Mouse (Mus musculus): ENCODE data around the gene Tspan14. TPM values are rescaled to one million over a fixed set of nuclear protein-coding genes. Genes with fewer than 3 reads are reported as not detected.

Gene Tspan14
- polyA plus RNA-seq, 1 experiment from 2014 or later, result 99.7 TPM

DNA sequence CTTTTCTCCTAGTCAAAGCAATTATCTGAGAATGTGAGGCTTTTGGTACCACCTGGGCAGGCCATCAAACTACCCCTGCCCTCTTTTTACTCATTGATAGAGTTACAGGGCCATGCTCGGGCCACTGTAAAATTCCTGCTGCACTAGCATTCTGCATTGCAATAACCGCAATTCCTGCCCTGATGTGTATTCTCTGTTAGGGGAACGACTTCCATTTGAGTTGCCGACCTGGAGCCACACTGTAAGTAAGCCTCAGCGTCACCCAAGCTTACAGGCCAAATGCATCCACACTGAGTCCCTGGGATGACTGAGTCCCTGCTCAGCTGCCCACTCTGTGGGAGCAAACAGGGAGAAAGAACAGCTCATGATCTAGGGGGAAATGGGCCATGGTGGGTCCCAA lies 35.0 kb upstream of the Tspan14 start:
- Histone ChIP-seq H3K36me3 (peaks cover 31% of the 10 kb centered on the region), H3K27me3 (replicated peaks) (no peaks in the 10 kb centered on the region), H3K4me2 (replicated peaks) (no peak overlapping the region), H3K9me3 (no peaks in the 10 kb centered on the region), H3K27ac (no peak overlapping the region), H3K9ac (no peak overlapping the region), H3K4me3 (no peak overlapping the region), H3K4me1 (peaks cover 12% of the 10 kb centered on the region)
- no peak for ATAC-seq (ENCODE audit: low FRiP score, low read depth)
- 88% methylated on average over 5 of the region's 5 CpGs for WGBS

DNA sequence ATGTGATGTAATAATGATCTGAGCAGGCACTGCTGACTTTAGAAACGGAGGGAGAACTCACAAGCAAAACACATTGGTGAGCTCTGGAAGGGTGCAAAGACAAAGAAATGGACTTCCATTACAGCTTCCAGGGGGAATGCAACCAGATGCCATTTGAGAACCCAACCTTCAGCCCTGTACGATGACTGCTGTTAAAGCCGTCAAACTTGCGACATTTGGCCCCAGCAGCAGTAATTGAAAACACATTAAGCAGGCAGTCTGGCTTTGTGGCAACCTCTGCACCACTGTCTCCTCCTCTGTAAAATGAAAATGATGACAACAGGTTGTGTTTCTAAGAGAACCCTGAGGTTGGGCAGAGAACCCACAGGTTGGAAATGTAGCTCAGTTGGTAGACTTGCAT lies 34.2 kb upstream of the Tspan14 start:
- peaks cover 12% of the 10 kb centered on the region for H3K4me1 ChIP-seq
- no peaks in the 10 kb centered on the region for H3K9me3 ChIP-seq
- no peak overlapping the region for H3K27ac ChIP-seq
- no peaks in the 10 kb centered on the region for H3K27me3 ChIP-seq (replicated peaks)
- H3K9ac ChIP-seq, result no peak overlapping the region
- no peak overlapping the region for H3K4me3 ChIP-seq
- peaks cover 31% of the 10 kb centered on the region for H3K36me3 ChIP-seq
- ATAC-seq (ENCODE audit: low FRiP score, low read depth), result no peak
- H3K4me2 ChIP-seq (replicated peaks), result no peak overlapping the region
- 75% methylated on average over 4 of the region's 4 CpGs for WGBS

DNA sequence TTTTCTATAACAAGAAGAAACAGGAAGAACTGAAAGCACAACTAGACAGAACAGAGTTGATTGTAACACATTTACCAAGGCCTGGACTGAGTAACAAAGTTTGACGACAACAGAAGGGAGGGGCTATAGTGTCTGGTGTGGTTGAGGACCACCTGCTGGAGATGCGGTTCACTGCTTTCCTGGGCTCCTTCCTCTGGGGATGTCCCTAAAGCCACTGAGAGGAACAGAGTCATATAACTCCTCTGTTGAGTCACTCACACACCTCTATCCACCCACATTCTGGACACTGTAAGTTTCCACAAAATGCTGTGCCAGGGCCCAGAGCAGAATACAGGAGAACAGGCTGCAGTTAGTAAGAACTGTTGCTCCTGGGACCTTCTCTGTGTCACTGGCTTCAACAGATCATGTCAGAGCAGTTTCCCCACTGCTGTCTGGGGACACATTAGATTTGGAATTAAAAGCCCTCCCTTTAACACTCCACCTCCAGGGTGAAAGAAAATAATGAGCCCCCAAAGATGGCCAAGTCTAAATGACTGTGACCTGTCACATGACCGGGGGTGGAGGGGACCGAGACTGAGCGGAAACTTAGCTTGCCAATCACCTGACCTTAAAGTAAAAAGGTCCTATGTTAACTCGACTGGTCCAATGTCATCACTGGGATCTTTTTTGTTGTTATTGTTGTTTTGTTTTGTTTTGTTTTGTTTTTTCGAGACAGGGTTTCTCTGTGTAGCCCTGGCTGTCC lies 33.5 kb upstream of the Tspan14 start:
- Histone ChIP-seq H3K36me3 (peaks cover 31% of the 10 kb centered on the region), H3K9me3 (no peaks in the 10 kb centered on the region), H3K27me3 (replicated peaks) (no peaks in the 10 kb centered on the region), H3K4me2 (replicated peaks) (no peak overlapping the region), H3K27ac (no peak overlapping the region), H3K4me1 (peaks cover 12% of the 10 kb centered on the region), H3K4me3 (no peak overlapping the region), H3K9ac (no peak overlapping the region)
- no peak for ATAC-seq (ENCODE audit: low FRiP score, low read depth)
- 79% methylated on average over 7 of the region's 7 CpGs for WGBS

DNA sequence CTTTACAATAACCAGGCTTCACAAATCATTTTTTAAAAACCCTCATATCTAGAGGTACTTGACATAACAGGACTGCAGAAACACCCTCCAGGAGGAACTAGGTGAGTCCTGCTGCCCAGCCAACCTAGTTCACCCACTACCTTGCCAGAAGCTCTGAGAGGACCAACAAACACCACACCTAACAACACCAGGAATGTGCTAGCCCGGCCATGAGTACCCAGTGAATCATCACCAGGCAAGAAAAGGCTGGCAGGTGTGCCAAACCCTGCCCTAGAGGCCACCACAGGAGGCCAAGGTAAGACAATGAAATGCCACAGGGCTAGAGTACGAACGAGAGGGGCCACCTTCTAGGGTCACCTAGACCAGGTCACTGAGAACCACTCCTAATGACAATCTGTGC lies 29.6 kb upstream of the Tspan14 start:
- H3K4me1 ChIP-seq, result no peaks in the 10 kb centered on the region
- no peak overlapping the region for H3K27ac ChIP-seq
- ATAC-seq (ENCODE audit: low FRiP score, low read depth), result no peak
- H3K4me3 ChIP-seq, result no peak overlapping the region
- H3K9me3 ChIP-seq, result no peaks in the 10 kb centered on the region
- no peaks in the 10 kb centered on the region for H3K27me3 ChIP-seq (replicated peaks)
- no peak overlapping the region for H3K4me2 ChIP-seq (replicated peaks)
- H3K36me3 ChIP-seq, result peaks cover 24% of the 10 kb centered on the region
- 81% methylated on average over 3 of the region's 3 CpGs for WGBS
- no peak overlapping the region for H3K9ac ChIP-seq

DNA sequence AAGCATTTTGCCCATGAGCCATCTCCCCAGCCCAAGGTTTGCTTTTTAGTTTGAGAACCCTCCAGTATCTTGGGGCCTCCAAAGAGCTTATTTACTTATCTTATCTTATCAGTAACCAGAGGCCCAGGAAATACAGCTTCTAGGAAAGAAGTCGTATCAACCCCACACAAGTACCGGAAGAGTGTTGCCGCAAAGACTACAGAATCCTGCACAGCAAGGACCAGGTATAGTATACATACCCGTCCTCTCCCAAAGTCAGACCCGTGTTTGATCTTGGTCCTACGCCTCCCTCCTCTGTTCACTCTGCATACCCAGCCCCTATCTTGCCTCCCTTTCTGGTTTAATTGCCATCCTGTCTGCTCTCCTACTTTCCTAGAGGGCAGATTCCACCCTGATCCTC lies 25.9 kb upstream of the Tspan14 start:
- no peak overlapping the region for H3K9ac ChIP-seq
- WGBS, result 94% methylated on average over 6 of the region's 6 CpGs
- ATAC-seq (ENCODE audit: low FRiP score, low read depth), result no peak
- no peak overlapping the region for H3K4me2 ChIP-seq (replicated peaks)
- no peaks in the 10 kb centered on the region for H3K4me1 ChIP-seq
- H3K9me3 ChIP-seq, result no peaks in the 10 kb centered on the region
- H3K27me3 ChIP-seq (replicated peaks), result no peaks in the 10 kb centered on the region
- no peak overlapping the region for H3K4me3 ChIP-seq
- H3K27ac ChIP-seq, result no peak overlapping the region
- peaks cover 7% of the 10 kb centered on the region for H3K36me3 ChIP-seq

DNA sequence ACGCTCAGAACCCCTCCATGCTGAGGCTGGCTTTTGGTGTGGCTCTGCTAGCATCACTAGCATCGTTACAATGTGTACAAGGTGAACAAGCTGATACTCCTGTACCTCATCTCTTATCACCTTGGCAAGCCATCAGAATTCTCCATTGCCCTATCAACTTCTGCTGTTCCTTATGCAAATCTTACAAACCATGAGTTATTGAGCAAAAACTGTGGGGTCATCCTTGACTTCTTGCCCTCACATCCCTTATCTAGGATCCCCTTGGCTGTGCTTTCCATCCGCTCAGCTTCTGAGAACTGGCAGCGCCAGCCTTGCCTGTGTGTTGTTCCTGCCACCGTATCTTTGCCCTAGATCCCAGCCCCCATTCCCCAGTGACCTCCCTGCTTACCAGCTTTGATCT lies 22.2 kb upstream of the Tspan14 start:
- Histone ChIP-seq H3K4me1 (no peaks in the 10 kb centered on the region), H3K9me3 (no peaks in the 10 kb centered on the region), H3K9ac (no peak overlapping the region), H3K4me2 (replicated peaks) (no peak overlapping the region), H3K27me3 (replicated peaks) (no peaks in the 10 kb centered on the region), H3K27ac (no peak overlapping the region), H3K36me3 (no peaks in the 10 kb centered on the region), H3K4me3 (no peak overlapping the region)
- 93% methylated on average over 5 of the region's 5 CpGs for WGBS
- no peak for ATAC-seq (ENCODE audit: low FRiP score, low read depth)

DNA sequence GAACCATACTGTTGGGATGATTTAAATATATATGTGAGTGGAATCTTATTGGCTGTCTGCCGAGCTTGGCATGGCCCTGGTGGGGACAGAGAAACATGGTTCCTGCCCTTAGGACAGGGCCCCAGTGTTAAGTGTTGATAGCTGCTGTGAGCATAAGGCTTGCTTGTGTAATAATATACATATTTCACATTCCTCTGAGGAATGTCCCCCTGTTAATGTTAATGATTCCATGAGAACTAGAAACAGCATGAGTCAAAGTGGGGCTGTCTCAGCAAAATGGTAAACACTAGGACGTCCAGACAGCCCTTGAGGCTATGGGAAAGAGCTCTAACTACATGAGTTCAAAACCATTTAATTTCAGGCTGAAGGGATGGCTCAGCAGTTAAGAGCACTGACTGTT lies 20.6 kb upstream of the Tspan14 start:
- Histone ChIP-seq H3K27me3 (replicated peaks) (no peaks in the 10 kb centered on the region), H3K9ac (no peak overlapping the region), H3K9me3 (no peaks in the 10 kb centered on the region), H3K4me1 (no peaks in the 10 kb centered on the region), H3K4me3 (no peak overlapping the region), H3K36me3 (no peaks in the 10 kb centered on the region), H3K4me2 (replicated peaks) (no peak overlapping the region), H3K27ac (no peak overlapping the region)
- ATAC-seq (ENCODE audit: low FRiP score, low read depth), result no peak
- WGBS, result 83% methylated on average over 2 of the region's 2 CpGs

DNA sequence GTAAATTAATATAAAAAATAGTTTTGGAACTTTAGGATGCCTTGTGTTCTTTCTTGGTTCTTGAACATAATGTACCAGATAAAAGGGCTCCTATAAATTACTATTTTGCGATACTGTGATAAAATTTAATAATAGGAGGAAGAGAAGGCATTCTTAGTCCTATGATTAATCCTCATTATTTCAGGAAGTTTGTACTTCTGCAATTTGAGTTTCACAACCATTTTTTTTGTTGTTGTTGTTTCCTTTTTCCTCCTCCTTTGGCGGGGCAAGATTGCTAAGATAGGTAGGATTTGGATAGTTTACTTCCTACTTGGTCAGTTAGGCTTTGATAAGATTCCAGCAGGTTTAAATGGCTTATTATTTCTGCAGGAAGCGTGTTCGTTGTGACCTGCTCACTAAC lies 19.0 kb upstream of the Tspan14 start:
- Histone ChIP-seq H3K4me2 (replicated peaks) (no peak overlapping the region), H3K36me3 (no peaks in the 10 kb centered on the region), H3K27ac (no peak overlapping the region), H3K4me1 (no peaks in the 10 kb centered on the region), H3K9me3 (no peaks in the 10 kb centered on the region), H3K9ac (no peak overlapping the region), H3K27me3 (replicated peaks) (no peaks in the 10 kb centered on the region), H3K4me3 (no peak overlapping the region)
- no peak for ATAC-seq (ENCODE audit: low FRiP score, low read depth)
- WGBS, result 90% methylated on average over 4 of the region's 4 CpGs

DNA sequence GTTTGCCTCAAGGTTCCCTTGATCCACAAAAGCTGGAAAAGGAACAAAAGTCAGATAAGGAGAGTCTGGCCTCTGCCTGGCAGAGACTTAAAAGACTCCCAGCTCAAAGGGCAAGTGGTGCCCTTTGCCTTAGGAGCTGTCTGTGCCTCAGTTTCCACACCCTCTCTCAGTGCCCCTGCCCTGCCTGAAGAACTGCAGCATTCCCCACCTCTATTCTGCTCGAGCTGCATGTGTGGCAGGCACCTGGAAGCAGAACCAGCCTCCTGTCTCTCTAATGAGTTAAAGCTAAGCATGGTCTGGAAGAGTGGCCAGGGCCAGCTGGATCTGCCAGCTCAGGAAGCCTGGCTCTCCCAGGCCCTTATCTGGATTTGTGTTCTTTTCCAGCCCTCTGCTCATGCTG lies 13.1 kb upstream of the Tspan14 start:
- no peak overlapping the region for H3K27ac ChIP-seq
- no peak overlapping the region for H3K4me3 ChIP-seq
- no peaks in the 10 kb centered on the region for H3K27me3 ChIP-seq (replicated peaks)
- no peak overlapping the region for H3K9ac ChIP-seq
- H3K4me2 ChIP-seq (replicated peaks), result no peak overlapping the region
- WGBS, result 82% methylated on average over 1 of the region's 1 CpGs
- no peaks in the 10 kb centered on the region for H3K36me3 ChIP-seq
- H3K9me3 ChIP-seq, result no peaks in the 10 kb centered on the region
- ATAC-seq (ENCODE audit: low FRiP score, low read depth), result no peak
- H3K4me1 ChIP-seq, result no peaks in the 10 kb centered on the region

DNA sequence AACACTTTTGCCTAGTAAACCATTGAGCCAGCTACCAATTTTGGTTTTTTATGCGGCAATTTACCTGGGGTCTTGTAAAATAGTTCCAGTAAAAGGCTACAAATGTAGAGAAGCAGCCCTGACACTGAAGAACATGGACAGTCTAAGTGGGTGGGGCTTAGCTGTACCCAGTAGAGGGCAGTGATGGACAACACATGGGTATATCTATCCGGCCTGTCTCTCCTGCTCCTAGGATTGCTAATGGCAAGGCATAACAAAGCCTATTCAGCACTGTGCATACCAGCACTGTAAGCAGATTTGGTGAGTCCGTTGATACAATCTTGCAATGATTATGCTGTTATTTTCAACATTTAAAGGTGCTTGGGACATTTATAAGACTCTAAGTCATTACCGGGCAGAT lies 12.4 kb upstream of the Tspan14 start:
- WGBS, result 55% methylated on average over 4 of the region's 4 CpGs
- H3K4me3 ChIP-seq, result no peak overlapping the region
- no peak overlapping the region for H3K4me2 ChIP-seq (replicated peaks)
- H3K27me3 ChIP-seq (replicated peaks), result no peaks in the 10 kb centered on the region
- no peaks in the 10 kb centered on the region for H3K4me1 ChIP-seq
- no peaks in the 10 kb centered on the region for H3K36me3 ChIP-seq
- H3K9ac ChIP-seq, result no peak overlapping the region
- ATAC-seq (ENCODE audit: low FRiP score, low read depth), result peak; percentile 63
- no peaks in the 10 kb centered on the region for H3K9me3 ChIP-seq
- no peak overlapping the region for H3K27ac ChIP-seq

DNA sequence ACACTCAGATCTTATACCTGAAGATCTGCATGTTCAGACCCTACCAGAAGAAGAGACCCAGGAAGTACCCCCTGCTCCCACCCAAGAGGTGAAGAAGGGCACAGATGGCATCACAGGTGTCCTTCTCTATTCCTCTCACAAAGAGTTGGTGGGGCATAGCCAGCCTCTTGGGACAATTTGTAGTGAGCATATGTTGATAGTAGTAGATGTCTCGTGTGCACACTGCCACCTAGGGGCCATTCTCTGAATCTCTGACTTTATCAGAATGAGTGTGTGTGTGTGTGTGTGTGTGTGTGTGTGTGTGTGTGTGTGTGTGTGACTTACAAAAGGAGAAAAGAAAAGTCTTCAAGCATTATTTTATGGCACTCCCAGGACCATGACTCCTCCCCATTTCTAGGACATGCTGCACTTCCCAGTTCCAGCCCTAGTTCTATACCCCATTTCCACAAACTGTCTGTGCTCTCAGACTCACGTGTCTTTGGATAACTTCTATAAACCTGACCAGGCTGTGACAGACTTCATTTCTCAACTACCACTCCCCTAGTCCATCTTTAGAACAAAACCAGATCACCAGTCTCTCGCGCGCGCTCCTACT lies 8.6 kb upstream of the Tspan14 start:
- 77% methylated on average over 6 of the region's 6 CpGs for WGBS
- Histone ChIP-seq H3K36me3 (no peaks in the 10 kb centered on the region), H3K4me2 (replicated peaks) (no peak overlapping the region), H3K9ac (no peak overlapping the region), H3K4me1 (no peaks in the 10 kb centered on the region), H3K4me3 (no peak overlapping the region), H3K27ac (no peak overlapping the region), H3K9me3 (no peaks in the 10 kb centered on the region), H3K27me3 (replicated peaks) (no peaks in the 10 kb centered on the region)
- ATAC-seq (ENCODE audit: low FRiP score, low read depth), result peak; percentile 76

DNA sequence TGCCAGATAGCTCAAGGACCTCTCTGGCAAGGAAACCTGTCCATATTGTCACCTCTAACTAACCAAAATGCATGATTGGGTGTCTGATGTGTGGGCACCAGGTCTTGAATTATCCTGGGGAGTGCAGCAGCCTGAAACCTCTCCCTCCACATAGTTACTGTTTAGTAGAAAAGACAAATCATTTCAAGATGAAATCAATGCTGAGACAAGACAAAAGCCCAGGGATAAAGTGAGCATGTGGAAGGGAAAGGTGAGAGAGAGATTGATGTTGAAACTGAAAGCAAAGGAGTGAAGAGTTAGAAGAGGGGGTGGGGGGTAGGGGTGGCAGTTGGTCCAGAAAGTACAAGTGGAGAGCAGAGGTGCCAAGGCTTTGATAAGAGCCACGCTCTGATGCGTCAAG lies 1.4 kb upstream of the Tspan14 start:
- Histone ChIP-seq H3K9me3 (no peaks in the 10 kb centered on the region), H3K4me3 (no peak overlapping the region), H3K27ac (no peak overlapping the region), H3K4me1 (peaks cover 21% of the 10 kb centered on the region), H3K27me3 (replicated peaks) (no peaks in the 10 kb centered on the region), H3K36me3 (no peaks in the 10 kb centered on the region), H3K9ac (no peak overlapping the region), H3K4me2 (replicated peaks) (peak overlapping the region; percentile 92)
- no peak for ATAC-seq (ENCODE audit: low FRiP score, low read depth)
- WGBS, result 82% methylated on average over 2 of the region's 2 CpGs

DNA sequence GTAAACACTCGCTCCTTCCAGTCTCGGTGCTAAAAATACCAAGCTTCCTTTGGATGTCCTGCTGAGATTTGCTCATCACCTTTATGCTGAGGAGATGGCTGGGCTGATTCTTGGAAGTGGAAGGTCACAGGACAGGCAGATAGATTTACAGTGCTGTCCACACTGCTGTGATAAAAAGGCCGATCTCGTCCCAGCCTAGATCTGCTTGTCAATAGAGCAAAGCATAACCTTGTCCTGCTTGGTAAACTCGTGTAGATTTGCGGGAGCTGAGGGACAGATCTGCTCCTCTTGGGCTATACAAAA lies 942 bp upstream of the Tspan14 start:
- peak overlapping the region; percentile 92 for H3K4me2 ChIP-seq (replicated peaks)
- WGBS, result 2% methylated on average over 6 of the region's 6 CpGs
- ATAC-seq (ENCODE audit: low FRiP score, low read depth), result peak; percentile 10
- peak overlapping the region; percentile 53; the same call in 1 of the 2 replicates for H3K27ac ChIP-seq
- no peaks in the 10 kb centered on the region for H3K36me3 ChIP-seq
- H3K27me3 ChIP-seq (replicated peaks), result no peaks in the 10 kb centered on the region
- H3K9ac ChIP-seq, result peak overlapping the region; percentile 65
- no peaks in the 10 kb centered on the region for H3K9me3 ChIP-seq
- peaks cover 26% of the 10 kb centered on the region for H3K4me1 ChIP-seq
- H3K4me3 ChIP-seq, result peak overlapping the region; percentile 87
